Mouse (Mus musculus) adrenal gland, postnatal 10 days (tissue): ENCODE results near the gene Trabd2b. TPM values are rescaled to one million over a fixed set of nuclear protein-coding genes. Genes with fewer than 3 reads are reported as not detected.

Experiments used
- DNase-seq: peaks from one replicate; pipeline ENCODE4 v3.0.0; 2021; ENCODE audit warnings: mixed read lengths
- total RNA-seq, 2 experiments: library from RNA; stranded (reverse); gene quantifications; 2 replicates each; pipeline ENCODE4 v1.2.3; 2021

Trabd2b gene
- total RNA-seq, 2 experiments from 2014 or later, result 1.7 to 1.8 TPM

DNA sequence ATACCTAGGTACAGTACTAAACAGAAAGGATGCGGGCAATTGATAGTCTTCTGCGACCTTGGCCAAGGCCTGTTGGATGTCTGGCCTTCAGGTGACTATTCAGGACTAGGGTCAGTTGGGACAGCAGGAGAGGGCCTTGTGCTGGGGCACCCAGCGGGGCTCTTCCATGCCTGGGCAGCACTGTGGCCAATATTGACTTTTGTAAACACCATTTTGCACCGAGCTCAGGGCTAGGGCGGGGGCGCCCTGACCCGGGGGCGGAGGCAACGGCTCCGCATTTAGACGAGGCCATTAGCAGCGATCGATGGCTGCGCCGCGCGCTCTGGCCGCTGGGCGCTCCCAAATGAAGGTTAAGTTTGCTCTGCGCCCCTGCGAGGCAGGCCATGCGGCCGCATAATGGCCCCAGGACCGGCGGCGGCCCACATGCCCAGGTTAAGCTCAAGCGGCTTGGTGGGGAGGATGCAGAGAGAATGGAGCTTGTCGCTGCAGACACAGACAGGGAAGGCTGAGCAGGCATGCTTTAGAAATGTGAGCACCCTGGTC is 242.1 kb downstream of the Trabd2b start:
- no peak for DNase-seq

DNA sequence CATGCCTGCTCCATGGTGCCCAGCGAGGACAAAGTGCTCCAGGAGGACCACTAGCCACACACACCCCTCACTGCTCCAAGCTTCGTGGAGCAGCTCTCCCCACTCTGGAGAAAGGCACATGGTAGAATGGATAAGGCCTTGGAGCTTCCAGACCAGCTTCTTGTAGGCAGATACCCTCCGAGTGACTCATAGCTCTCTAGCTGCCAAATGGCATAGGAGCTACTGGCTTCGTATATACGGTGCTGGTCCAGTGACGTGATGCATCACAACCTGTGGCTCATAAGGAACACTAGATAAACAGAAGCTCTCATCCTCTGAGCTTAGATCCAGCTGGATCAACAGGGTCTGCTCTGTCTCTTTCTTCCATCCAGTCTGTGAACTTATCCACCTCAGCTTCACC is 244.0 kb downstream of the Trabd2b start:
- no peak for DNase-seq

DNA sequence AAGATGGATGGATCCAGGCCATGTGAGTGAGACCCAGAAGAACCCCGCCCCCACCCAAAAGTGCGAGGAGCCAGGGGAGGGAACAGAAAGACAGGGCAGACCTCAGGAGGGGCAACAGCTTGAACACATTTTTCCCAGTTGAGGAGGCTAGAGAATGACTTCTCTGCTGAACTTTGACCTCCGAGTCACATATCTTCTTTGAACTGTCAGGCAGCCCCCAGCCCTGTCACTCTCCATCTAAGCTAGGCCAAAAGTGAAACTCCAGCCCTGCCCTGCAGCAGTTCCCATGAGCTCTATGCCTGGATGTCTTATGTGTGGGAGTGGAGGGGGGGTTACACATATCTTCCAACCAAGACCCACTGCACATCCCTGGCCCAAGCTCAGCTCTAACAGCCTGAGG is 244.5 kb downstream of the Trabd2b start:
- DNase-seq, result no peak

DNA sequence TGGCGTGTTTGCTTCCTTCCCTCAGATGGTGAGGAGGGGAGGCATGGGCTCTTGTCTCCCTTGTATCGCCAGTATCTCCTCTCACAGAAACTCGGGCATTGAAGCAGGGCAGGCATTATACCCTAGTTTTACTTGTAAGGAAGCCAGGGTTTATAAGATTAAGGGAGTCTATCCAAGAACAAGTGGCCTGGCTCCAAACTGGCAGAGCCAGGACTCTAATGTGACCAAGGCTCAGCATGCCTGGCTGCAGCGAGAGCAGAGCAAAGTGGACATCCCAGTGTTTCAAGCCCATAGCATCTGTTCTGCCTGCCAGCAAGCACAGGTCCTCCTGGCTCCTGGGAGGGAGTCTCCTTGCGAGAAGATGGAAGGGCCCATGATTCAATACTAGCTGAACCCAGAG is 245.1 kb downstream of the Trabd2b start:
- peak; percentile 50 for DNase-seq

DNA sequence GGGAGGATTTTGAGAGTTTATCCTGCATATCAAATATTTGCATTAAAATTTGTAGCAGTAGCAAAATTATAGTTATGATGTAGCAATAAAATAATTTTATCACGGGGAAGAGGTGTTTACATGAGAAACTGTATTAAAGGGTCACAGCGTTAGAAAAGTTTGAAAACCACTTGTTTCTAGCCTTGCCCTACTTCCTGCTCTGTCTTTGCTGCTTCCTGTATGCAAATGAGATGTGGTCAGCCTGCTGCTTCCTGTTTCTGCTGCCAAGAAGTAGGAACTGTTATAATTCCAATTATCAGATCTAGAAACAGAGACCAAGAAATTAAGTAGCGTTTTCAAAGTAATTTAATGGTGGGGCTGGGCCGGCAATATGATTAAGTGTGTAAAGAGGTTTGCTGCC is 245.9 kb downstream of the Trabd2b start:
- no peak for DNase-seq

DNA sequence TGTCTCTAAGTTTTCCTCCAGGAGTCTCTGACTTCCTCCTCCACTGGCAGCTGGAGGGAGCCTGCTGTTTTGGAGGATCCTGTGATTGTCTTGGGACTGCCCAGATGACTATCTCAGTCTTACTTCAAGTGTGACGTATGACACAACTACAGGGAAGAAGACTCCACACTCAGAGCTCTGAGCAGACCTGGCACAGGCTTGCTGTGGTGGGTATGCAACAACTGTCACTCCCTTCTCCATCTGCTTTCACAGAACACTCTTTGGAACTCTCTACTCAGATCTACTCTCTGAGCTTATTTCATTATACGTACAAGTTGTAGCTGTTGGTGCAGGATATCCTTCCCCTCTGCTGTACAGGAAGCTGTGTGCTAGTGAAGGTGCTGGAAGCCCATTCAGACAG is 251.4 kb downstream of the Trabd2b start:
- DNase-seq, result no peak

DNA sequence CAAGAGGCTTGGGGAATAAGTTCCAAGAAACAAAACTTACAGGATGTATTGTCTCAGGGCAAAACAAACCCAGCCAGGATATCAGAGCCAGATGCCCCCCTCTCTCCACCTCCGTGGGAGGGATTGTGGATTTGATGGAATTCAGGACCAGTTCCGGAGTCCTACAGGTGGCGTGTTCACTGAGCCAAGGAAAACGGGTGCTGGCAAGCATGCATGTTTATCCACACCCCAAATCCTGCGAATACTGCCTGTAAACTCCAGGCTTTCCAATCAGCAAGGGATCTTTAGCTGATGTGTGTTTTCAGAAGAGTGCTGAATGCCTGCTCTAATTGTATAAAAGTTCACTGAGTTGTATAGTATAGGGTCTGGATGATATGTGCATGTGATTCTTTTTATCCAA is 253.4 kb downstream of the Trabd2b start:
- no peak for DNase-seq

DNA sequence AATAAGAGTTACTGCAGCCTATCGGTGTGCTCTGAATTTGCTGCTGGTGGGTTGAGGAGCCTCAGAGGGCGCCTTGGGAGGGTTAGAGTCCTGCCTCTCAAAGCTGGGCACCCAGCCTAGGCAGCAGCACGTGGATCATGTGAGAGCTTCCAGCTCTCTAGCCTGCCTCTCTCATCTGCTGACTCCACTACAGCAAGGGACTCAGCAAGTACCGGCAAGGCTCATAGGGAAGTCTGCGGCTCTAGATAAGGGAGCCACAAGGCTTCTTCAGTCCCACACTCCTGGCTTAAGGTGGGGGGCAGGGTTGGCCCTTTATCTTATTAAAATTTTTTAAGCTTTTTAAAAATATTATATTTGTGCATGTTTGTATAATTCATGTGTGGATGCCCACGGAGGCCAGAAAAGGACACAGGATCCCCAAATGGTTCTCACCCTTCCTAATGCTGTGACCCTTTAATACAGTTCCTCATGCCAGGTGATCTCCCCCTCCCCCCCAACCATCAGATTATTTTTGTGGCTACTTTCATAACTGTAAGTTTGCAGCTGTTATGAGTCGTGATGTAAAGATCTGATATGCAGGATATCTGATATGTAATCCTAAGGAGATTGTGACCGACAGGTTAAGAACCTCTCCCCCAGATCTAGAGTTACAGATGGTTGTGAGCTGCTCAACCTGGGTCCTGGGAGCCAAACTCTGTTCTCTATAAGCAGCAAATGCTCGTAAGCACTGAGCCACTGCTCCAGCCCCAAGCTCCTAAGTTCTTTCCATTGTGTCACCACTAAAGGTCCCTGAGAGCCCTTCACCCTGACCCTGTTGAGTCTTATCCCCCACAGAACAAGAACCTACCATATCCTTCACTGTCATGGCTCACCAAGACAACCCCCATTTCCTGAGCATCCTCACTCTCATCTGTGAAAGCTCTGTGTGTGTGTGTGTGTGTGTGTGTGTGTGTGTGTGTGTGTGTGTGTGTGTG is 257.8 kb downstream of the Trabd2b start:
- DNase-seq, result no peak

Other genes starting within 250 kb of the Trabd2b start
- not detected for gene Skint11, start 243.3 kb upstream of the Trabd2b start, total RNA-seq